Mouse (Mus musculus): ENCODE results near the gene Fasn. TPM values are rescaled to one million over a fixed set of nuclear protein-coding genes. Genes with fewer than 3 reads are reported as not detected.
A peak's percentile ranks its signal among the peaks of the same experiment; 100 is the strongest.
"Not testable (repeated sequence)": the region's sequence is repeated elsewhere in the genome, so short reads cannot be mapped to it uniquely, and the experiment has no call there.

Fasn gene
- polyA plus RNA-seq, 1 experiment from 2014 or later: 74.9 TPM

DNA sequence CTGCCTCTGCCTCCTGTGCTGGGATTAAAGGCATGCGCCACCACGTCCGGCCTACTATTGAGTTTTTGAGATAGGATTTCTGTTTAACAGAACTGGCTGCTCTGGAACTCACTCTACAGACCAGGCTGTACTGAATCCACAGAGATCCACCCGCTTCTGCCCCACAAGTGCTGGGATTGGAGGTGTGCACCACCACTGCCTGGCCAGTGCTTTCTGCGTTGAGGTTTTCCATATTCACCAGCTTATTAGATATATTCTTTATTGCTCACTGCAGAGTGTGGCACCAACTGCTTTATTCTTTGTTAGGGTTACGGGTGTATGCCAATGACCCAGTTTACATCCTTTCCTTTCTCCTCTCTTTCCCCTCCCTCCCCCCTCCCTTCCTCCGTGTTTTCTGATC is 20.1 kb downstream of the Fasn start:
- no peaks in the 10 kb centered on the region for H3K9me3 ChIP-seq
- H3K36me3 ChIP-seq: peaks cover 42% of the 10 kb centered on the region
- no peaks in the 10 kb centered on the region for H3K27me3 ChIP-seq (ENCODE audit: insufficient read depth, poor library complexity, severe bottlenecking)
- H3K4me3 ChIP-seq: no peak overlapping the region
- DNase-seq (ENCODE audit: low spot score): no peak
- 81% methylated on average over 7 of the region's 7 CpGs for WGBS
- H3K27ac ChIP-seq: no peak overlapping the region
- peaks cover 8% of the 10 kb centered on the region for H3K4me1 ChIP-seq

DNA sequence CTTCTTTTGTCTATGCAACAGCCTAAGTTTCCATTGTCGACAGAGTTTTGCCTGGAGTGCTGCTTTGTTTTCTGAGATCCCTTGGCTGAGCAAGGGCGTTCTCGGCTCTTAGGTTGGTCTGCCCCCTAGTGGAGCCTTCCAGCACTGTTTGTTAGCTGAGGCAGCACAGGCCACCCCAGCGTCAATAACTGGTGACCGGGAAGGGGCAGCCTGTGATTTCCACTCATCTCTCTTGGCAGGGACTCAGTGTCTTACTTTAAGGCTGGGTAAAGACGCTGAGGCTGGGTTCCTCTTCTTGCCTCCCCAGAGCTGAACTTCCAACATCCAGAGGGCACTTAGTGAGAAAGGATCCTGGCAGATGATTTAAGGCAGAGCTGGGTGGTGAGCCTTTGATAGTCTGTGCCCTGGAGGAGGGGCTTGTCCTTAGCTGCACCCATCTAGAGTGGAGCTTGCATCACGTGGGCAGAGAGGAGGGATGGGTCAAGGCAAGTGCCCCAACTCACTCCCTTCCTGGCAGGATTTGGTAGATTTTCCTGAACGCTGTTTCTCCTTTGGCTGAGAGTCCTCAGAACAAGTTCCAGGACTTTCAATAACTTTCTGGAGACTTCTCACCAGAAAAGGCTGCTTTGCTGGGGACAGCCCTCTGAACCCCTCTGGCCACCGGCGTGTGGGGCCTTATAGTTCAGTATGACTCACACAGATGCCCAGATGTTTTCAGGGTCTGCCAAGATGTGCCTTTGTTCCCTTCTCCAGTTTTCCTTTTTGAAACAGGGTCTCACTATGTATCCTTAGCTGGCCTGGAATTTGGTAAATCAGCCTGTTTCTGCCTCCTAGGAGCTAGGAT is 24.1 kb downstream of the Fasn start:
- peak; percentile 91 for DNase-seq (ENCODE audit: low spot score)
- Histone ChIP-seq H3K4me3 (peak overlapping the region; percentile 19; the same call in 1 of the 2 replicates), H3K4me1 (peaks cover 17% of the 10 kb centered on the region), H3K27ac (peak overlapping the region; percentile 65), H3K9me3 (no peaks in the 10 kb centered on the region), H3K36me3 (peaks cover 2% of the 10 kb centered on the region; the same call in 1 of the 2 replicates), H3K27me3 (ENCODE audit: insufficient read depth, poor library complexity, severe bottlenecking) (no peaks in the 10 kb centered on the region)
- WGBS: 11% methylated on average over 10 of the region's 10 CpGs

DNA sequence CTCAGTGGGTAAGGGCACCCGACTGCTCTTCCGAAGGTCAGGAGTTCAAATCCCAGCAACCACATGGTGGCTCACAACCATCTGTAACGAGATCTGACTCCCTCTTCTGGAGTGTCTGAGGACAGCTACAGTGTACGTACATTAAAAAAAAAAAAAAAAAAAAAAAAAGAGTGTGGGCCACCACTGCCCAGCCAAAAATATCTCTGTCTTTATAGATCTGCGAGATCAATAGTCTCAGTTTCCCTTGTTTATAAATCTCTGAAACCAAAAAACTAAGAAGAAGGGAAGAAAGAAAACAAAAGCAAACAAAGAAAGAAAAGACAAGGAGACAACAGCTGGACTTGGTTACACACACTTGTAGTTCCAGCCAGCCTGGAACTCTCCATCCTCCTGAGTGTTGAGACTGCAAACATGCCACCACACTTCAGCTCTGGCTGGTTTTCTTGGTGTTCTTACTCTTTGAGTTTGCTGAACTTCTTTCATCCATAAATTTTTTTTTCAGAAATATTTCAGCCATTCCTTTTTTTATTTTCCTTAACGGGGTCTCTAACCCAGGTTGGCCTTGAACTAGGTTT is 24.9 kb downstream of the Fasn start:
- Histone ChIP-seq H3K4me3 (no peak overlapping the region), H3K9me3 (no peaks in the 10 kb centered on the region), H3K36me3 (peaks cover 4% of the 10 kb centered on the region), H3K27me3 (ENCODE audit: insufficient read depth, poor library complexity, severe bottlenecking) (no peaks in the 10 kb centered on the region), H3K27ac (peak overlapping the region; percentile 65; the same call in 1 of the 2 replicates), H3K4me1 (peaks cover 24% of the 10 kb centered on the region)
- WGBS: 63% methylated on average over 6 of the region's 6 CpGs
- no peak for DNase-seq (ENCODE audit: low spot score)

DNA sequence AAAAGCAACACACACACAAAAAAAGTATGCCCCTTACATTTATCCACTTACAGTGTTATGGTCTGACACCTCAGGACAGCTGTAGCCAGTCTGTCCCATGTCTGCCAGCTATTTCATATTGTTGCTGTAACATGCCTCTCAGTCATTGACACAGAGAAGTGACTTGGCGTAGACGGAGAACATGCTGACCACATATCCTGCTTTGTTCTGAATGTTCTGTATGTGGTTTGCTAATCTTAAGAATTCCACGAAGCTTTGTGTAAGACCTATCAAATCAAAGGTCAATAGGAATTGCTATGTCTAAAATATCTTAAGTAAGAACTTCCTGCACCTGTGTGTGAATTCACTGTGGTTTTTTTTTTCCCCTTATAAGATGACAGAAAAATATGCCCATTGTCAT is 26.1 kb downstream of the Fasn start:
- WGBS: 75% methylated on average over 3 of the region's 3 CpGs
- no peak for DNase-seq (ENCODE audit: low spot score)
- H3K4me1 ChIP-seq: peaks cover 24% of the 10 kb centered on the region

DNA sequence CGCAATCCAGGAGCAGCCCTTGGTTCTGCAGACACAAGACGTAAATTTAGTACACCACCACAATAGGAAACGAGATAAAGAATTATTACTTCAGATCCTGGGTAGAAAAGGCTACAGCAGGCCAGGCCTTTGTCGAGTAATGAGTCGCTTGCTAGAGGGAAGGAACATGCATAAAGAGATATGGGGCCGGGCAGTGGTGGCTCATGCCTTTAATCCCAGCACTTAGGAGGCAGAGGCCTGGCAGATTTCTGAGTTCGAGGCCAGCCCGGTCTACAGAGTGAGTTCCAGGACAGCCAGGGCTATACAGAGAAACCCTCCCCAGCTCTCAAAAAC is 27.8 kb downstream of the Fasn start:
- peak overlapping the region; percentile 80 for H3K4me3 ChIP-seq
- peak overlapping the region; percentile 91 for H3K27ac ChIP-seq
- H3K4me1 ChIP-seq: peaks cover 24% of the 10 kb centered on the region
- peaks cover 33% of the 10 kb centered on the region for H3K36me3 ChIP-seq
- H3K27me3 ChIP-seq (ENCODE audit: insufficient read depth, poor library complexity, severe bottlenecking): no peaks in the 10 kb centered on the region
- no peak for DNase-seq (ENCODE audit: low spot score)
- 27% methylated on average over 8 of the region's 8 CpGs for WGBS
- H3K9me3 ChIP-seq: no peaks in the 10 kb centered on the region

More for the DNA sequence above, 26.1 kb downstream of the Fasn start:
- Histone ChIP-seq H3K4me3 (no peak overlapping the region), H3K27me3 (ENCODE audit: insufficient read depth, poor library complexity, severe bottlenecking) (no peaks in the 10 kb centered on the region), H3K36me3 (peaks cover 16% of the 10 kb centered on the region), H3K27ac (no peak overlapping the region), H3K9me3 (no peaks in the 10 kb centered on the region)

DNA sequence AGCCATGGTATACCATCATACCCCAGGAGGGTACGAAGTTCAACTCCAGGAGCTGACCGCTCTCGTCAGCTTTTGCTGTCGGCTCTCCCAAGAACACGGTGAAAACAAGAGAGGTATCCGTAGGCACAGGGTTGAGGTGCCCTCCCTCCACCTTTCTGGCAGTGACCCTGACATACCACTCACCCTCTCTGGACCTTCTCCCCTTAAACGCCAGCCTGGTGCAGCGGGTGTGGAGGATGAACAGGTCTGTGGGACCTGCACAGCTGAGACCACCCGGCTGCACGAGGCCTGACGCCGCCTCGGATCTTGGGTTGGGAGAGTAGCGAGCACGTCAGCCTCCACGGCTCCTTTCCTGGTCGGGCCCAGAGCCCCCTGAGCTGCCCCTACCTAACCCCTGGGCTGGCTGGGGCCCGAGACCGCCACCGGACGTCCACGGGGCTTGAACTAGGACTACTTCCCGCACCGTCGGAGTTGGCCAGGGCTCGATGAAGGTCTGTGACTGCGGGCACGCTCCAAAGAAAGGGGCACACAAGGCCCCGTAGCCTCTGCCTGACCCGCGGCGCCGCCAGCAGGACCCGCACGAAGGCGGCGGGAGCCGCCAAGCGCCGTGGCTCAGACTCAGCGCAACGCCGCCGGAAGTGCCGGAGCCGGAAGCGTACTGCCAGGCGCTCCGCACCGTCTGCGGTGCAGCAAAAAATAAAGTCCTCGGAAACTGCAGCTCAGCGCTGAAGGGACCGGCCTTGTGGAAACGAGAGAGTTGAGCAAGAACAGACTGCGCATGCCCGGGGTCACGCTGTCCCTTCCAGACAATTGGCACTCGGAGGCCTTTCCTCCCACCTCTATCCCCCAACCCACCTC is 28.4 kb downstream of the Fasn start, which contains the start of gene Dus1l:
TSS of gene Dus1l (minus strand) at position 648 of the 858 bp plus-strand sequence.
- H3K4me1 ChIP-seq: peaks cover 24% of the 10 kb centered on the region
- peak within 1 kb of the TSS; percentile 91 for H3K27ac ChIP-seq
- H3K27me3 ChIP-seq (ENCODE audit: insufficient read depth, poor library complexity, severe bottlenecking): no peaks in the 10 kb centered on the region
- 2% methylated on average over 59 of the region's 59 CpGs for WGBS
- DNase-seq (ENCODE audit: low spot score): peak; percentile 97
- H3K4me3 ChIP-seq: peak within 1 kb of the TSS; percentile 80
- peaks cover 38% of the 10 kb centered on the region for H3K36me3 ChIP-seq
- no peaks in the 10 kb centered on the region for H3K9me3 ChIP-seq

DNA sequence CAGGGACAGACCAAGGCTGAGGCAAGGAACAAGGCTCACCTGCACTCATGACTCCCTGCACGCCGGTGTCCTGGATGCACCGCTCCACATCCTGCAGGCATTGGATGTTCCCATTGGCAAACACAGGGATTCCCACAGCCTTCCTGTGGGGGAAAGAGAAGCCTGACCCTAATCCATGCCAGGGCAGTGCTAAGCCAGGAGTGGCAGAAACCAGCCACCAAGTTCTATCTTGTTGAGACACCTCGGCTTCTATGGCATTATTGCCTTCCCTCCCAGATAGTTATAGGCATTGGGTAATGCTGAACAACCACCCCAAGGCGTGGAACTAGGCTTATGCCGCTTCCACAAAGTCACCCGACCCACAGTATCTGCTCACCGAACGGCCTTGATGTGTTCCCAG is 31.7 kb downstream of the Fasn start:
- DNase-seq (ENCODE audit: low spot score): no peak
- 93% methylated on average over 9 of the region's 9 CpGs for WGBS
- peaks cover 16% of the 10 kb centered on the region for H3K4me1 ChIP-seq
- H3K27ac ChIP-seq: no peak overlapping the region
- H3K27me3 ChIP-seq (ENCODE audit: insufficient read depth, poor library complexity, severe bottlenecking): no peaks in the 10 kb centered on the region
- no peak overlapping the region for H3K4me3 ChIP-seq
- H3K36me3 ChIP-seq: peaks cover 69% of the 10 kb centered on the region
- H3K9me3 ChIP-seq: no peaks in the 10 kb centered on the region

DNA sequence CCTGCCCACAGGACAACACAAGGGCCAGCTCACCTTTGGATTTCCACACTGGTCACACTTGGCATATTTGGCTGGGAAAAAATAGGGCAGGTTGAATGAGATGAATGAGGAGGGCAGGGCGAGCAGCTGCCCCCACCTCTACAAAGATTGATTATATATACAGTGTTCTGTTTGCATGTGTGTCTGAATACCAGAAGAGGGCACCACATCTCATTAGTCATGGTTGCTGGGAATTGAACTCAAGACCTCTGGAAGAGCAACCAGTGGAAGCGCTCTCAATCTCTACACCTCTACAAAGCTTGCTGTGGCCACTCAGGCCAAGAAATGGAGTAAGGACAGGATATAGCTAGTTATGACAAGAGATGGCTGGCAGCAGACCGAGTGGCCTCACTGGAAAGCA is 34.5 kb downstream of the Fasn start:
- no peak for DNase-seq (ENCODE audit: low spot score)
- Histone ChIP-seq H3K9me3 (no peaks in the 10 kb centered on the region), H3K36me3 (peaks cover 88% of the 10 kb centered on the region), H3K27me3 (ENCODE audit: insufficient read depth, poor library complexity, severe bottlenecking) (no peaks in the 10 kb centered on the region), H3K4me3 (no peak overlapping the region), H3K4me1 (peaks cover 12% of the 10 kb centered on the region), H3K27ac (no peak overlapping the region)
- WGBS: 88% methylated on average over 3 of the region's 3 CpGs

DNA sequence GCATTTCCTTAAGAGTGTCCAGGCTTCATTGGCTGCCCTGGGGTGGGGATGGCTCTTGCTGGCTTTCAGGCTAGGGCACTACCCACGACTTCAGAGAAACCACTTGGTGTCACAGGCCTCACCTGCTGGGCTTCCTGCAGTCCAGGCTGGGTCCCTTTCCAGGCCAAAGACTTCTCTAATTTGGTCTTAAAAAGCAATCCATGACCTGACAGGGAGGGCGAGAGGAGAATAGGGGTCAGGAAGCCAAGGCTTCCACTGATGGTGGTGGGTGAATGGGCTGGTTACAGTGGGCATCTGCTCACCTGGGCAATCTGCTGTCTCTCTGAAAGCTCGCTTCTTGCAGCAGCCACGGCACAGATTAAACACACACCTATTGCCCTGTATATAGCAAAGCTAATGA is 35.0 kb downstream of the Fasn start:
- WGBS: 86% methylated on average over 4 of the region's 4 CpGs
- Histone ChIP-seq H3K9me3 (no peaks in the 10 kb centered on the region), H3K4me1 (peaks cover 11% of the 10 kb centered on the region), H3K4me3 (no peak overlapping the region), H3K36me3 (peaks cover 84% of the 10 kb centered on the region), H3K27ac (no peak overlapping the region), H3K27me3 (ENCODE audit: insufficient read depth, poor library complexity, severe bottlenecking) (no peaks in the 10 kb centered on the region)
- no peak for DNase-seq (ENCODE audit: low spot score)

DNA sequence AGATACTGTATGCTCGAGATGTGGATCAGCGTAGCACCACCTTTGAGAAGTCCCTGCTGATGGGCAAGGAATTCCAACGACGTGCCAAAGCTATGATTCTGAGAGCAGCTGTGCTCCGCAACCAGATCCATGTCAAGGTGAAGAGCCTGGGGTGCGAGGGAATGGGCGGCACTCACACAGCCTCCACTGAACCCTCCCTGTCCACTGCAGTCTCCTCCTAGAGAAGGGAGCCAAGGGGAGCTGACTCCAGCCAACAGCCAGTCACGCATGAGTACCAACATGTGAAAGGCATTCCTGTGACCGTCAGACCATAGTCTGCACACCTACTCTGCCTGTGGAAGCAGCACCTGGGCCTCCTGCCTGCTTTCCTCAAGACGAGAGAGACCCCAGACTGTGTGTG is 35.9 kb downstream of the Fasn start:
- DNase-seq (ENCODE audit: low spot score); H3K9me3 ChIP-seq; H3K27me3 ChIP-seq (ENCODE audit: insufficient read depth, poor library complexity, severe bottlenecking); H3K27ac ChIP-seq; H3K4me3 ChIP-seq: not testable (repeated sequence)
- Histone ChIP-seq H3K36me3 (peaks cover 76% of the 10 kb centered on the region), H3K4me1 (peaks cover 17% of the 10 kb centered on the region)
- 85% methylated on average over 9 of the region's 10 CpGs for WGBS

DNA sequence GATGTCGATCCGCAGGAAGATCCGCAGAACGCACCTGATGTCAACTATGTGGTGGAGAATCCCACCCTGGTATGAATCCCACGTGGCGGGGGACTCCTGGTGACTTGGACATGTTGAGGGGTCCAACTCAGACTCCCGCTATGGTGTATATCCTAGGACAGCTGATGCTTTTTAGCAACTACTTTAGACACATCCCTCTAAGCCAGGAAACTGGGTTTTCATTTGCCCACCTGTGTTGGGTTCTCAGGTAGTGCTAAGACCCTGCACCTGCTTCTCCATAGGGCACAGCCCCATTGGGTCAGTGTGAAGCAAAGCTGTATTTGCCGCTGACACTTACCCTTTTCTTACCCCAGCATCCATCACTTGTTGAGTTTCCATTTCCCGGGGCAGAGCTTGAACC is 39.2 kb downstream of the Fasn start:
- 35% methylated on average over 9 of the region's 9 CpGs for WGBS
- H3K4me3 ChIP-seq: peak overlapping the region; percentile 94
- peak overlapping the region; percentile 91 for H3K27ac ChIP-seq
- peaks cover 59% of the 10 kb centered on the region for H3K36me3 ChIP-seq
- no peaks in the 10 kb centered on the region for H3K9me3 ChIP-seq
- no peak for DNase-seq (ENCODE audit: low spot score)
- peaks cover 25% of the 10 kb centered on the region for H3K4me1 ChIP-seq
- peaks cover 17% of the 10 kb centered on the region for H3K27me3 ChIP-seq (ENCODE audit: insufficient read depth, poor library complexity, severe bottlenecking)

DNA sequence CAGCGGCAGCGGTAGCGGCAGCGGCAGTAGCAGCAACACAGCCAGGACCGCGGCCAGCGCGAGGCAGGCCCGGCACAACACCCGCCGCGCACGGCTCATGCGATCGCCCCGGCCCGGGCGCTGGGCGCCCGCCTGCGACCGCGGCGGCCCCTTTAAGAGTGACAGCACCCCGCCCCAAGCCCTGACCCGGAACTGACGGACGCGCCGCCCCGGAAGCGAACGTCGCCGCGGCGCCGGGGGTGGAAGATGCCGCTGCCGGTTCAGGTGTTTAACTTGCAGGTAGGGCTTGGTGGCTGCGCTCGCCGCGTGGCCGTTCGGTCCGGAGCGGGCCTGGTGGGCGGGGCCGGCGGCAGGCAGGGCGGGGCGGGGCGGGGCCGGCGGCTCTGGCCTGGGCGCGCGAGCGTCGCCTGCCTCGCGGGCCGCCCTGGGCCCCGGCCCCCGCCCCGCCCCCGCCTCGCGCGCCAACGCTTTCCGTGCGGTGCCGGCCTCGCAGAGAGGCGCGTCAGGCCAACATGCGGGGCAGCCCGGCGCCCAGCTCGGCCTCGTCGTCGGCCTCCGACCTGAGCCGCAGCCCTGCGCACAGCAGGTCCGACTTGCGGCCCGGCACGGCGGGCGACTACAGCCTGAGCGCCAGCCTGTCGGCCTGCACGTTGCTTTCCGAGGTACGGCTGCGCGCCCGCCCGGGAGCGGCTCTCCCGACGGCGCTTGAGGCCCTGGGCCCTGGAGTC is 40.1 kb downstream of the Fasn start, which contains the start of the genes Rfng and Gps1:
TSS of gene Rfng (minus strand) at position 144 of the 728 bp plus-strand sequence.
TSS of gene Gps1 (plus strand) at position 209 of the 728 bp plus-strand sequence.
- Histone ChIP-seq H3K4me3 (peak within 1 kb of the TSS; percentile 94), H3K27ac (peak within 1 kb of the TSS; percentile 91), H3K27me3 (ENCODE audit: insufficient read depth, poor library complexity, severe bottlenecking) (peaks cover 17% of the 10 kb centered on the region), H3K9me3 (no peaks in the 10 kb centered on the region), H3K4me1 (peaks cover 25% of the 10 kb centered on the region), H3K36me3 (peaks cover 50% of the 10 kb centered on the region)
- 1% methylated on average over 101 of the region's 107 CpGs for WGBS
- peak; percentile 92 for DNase-seq (ENCODE audit: low spot score)
